Mouse (Mus musculus) naive thymus-derived CD4-positive, alpha-beta T cell, adult 5 months (primary cell): ENCODE results near the gene Sox3. TPM values are rescaled to one million over a fixed set of nuclear protein-coding genes. Genes with fewer than 3 reads are reported as not detected.

ENCODE experiments used
- polyA plus RNA-seq: library from polyadenylated mRNA; unstranded; fragments of 100-300 nt; shearing (Covaris generic); gene quantifications from one replicate; pipeline ENCODE4 v1.2.1, GENCODE M21; 2017

The Sox3 gene
- not detected for polyA plus RNA-seq

GRCm38 (mm10) chrX:60892801-60893681 is at the start of gene Sox3:
Sox3 (minus strand) TSS chrX:60893430.

